Mouse (Mus musculus): ENCODE results near the gene Txndc9. TPM values are rescaled to one million over a fixed set of nuclear protein-coding genes. Genes with fewer than 3 reads are reported as not detected.
A peak's percentile ranks its signal among the peaks of the same experiment; 100 is the strongest.

Gene Txndc9
- polyA plus RNA-seq, 1 experiment from 2014 or later: 153 TPM

GRCm38 (mm10) chr1:37958516-37958915 lies 39.2 kb downstream of the Txndc9 start:
- H3K4me3 ChIP-seq (replicated peaks; ENCODE audit: low read depth, low read length): no peak overlapping the region
- no peak overlapping the region for H3K4me2 ChIP-seq (ENCODE audit: low read length)
- ATAC-seq (ENCODE audit: low FRiP score, low TSS enrichment): no peak
- H3K9me3 ChIP-seq (ENCODE audit: control insufficient read depth, low read length): no peaks in the 10 kb centered on the region
- no peak overlapping the region for H3K9ac ChIP-seq (replicated peaks; ENCODE audit: low read length)
- no peak overlapping the region for H3K27ac ChIP-seq (replicated peaks; ENCODE audit: low read depth, low read length)
- WGBS: 75% methylated on average over 2 of the region's 2 CpGs
- H3K27me3 ChIP-seq (ENCODE audit: control insufficient read depth, insufficient read depth, low read length): no peaks in the 10 kb centered on the region
- no peaks in the 10 kb centered on the region for H3K36me3 ChIP-seq (ENCODE audit: control insufficient read depth, insufficient read depth, low read length)
- no peaks in the 10 kb centered on the region for H3K4me1 ChIP-seq (ENCODE audit: control insufficient read depth, insufficient read depth, low read length)
- DNase-seq: no peak

GRCm38 (mm10) chr1:37957659-37958058 lies 40.0 kb downstream of the Txndc9 start, which contains the start of gene Lyg1:
Lyg1 (minus strand) TSS chr1:37957759.
- no peaks in the 10 kb centered on the region for H3K4me1 ChIP-seq (ENCODE audit: control insufficient read depth, insufficient read depth, low read length)
- H3K27me3 ChIP-seq (ENCODE audit: control insufficient read depth, insufficient read depth, low read length): no peaks in the 10 kb centered on the region
- no peak within 1 kb of the TSS for H3K9ac ChIP-seq (replicated peaks; ENCODE audit: low read length)
- H3K4me2 ChIP-seq (ENCODE audit: low read length): no peak within 1 kb of the TSS
- no peak within 1 kb of the TSS for H3K4me3 ChIP-seq (replicated peaks; ENCODE audit: low read depth, low read length)
- H3K36me3 ChIP-seq (ENCODE audit: control insufficient read depth, insufficient read depth, low read length): no peaks in the 10 kb centered on the region
- ATAC-seq (ENCODE audit: low FRiP score, low TSS enrichment): no peak
- H3K9me3 ChIP-seq (ENCODE audit: control insufficient read depth, low read length): no peaks in the 10 kb centered on the region
- no peak for DNase-seq
- no peak within 1 kb of the TSS for H3K27ac ChIP-seq (replicated peaks; ENCODE audit: low read depth, low read length)
- WGBS: 95% methylated on average over 5 of the region's 5 CpGs

GRCm38 (mm10) chr1:37956690-37957431 lies 40.8 kb downstream of the Txndc9 start:
- Histone ChIP-seq H3K4me3 (replicated peaks; ENCODE audit: low read depth, low read length) (no peak overlapping the region), H3K4me1 (ENCODE audit: control insufficient read depth, insufficient read depth, low read length) (no peaks in the 10 kb centered on the region), H3K27ac (replicated peaks; ENCODE audit: low read depth, low read length) (no peak overlapping the region), H3K27me3 (ENCODE audit: control insufficient read depth, insufficient read depth, low read length) (no peaks in the 10 kb centered on the region), H3K36me3 (ENCODE audit: control insufficient read depth, insufficient read depth, low read length) (no peaks in the 10 kb centered on the region), H3K9ac (replicated peaks; ENCODE audit: low read length) (no peak overlapping the region), H3K4me2 (ENCODE audit: low read length) (no peak overlapping the region), H3K9me3 (ENCODE audit: control insufficient read depth, low read length) (no peaks in the 10 kb centered on the region)
- WGBS: 40% methylated on average over 3 of the region's 3 CpGs
- no peak; the same call in 1 of the 2 replicates for ATAC-seq (ENCODE audit: low FRiP score, low TSS enrichment)
- peak; percentile 67 for DNase-seq

GRCm38 (mm10) chr1:37955251-37955650 lies 42.4 kb downstream of the Txndc9 start:
- no peak overlapping the region for H3K4me2 ChIP-seq (ENCODE audit: low read length)
- H3K9me3 ChIP-seq (ENCODE audit: control insufficient read depth, low read length): no peaks in the 10 kb centered on the region
- no peak overlapping the region for H3K4me3 ChIP-seq (replicated peaks; ENCODE audit: low read depth, low read length)
- WGBS: 95% methylated on average over 2 of the region's 2 CpGs
- H3K27me3 ChIP-seq (ENCODE audit: control insufficient read depth, insufficient read depth, low read length): no peaks in the 10 kb centered on the region
- H3K9ac ChIP-seq (replicated peaks; ENCODE audit: low read length): no peak overlapping the region
- H3K27ac ChIP-seq (replicated peaks; ENCODE audit: low read depth, low read length): no peak overlapping the region
- DNase-seq: no peak
- no peaks in the 10 kb centered on the region for H3K4me1 ChIP-seq (ENCODE audit: control insufficient read depth, insufficient read depth, low read length)
- H3K36me3 ChIP-seq (ENCODE audit: control insufficient read depth, insufficient read depth, low read length): no peaks in the 10 kb centered on the region
- ATAC-seq (ENCODE audit: low FRiP score, low TSS enrichment): no peak

- Histone ChIP-seq H3K27me3 (ENCODE audit: control insufficient read depth, insufficient read depth, low read length) (no peaks in the 10 kb centered on the region), H3K4me2 (ENCODE audit: low read length) (no peak overlapping the region), H3K9me3 (ENCODE audit: control insufficient read depth, low read length) (no peaks in the 10 kb centered on the region), H3K36me3 (ENCODE audit: control insufficient read depth, insufficient read depth, low read length) (no peaks in the 10 kb centered on the region), H3K9ac (replicated peaks; ENCODE audit: low read length) (no peak overlapping the region), H3K27ac (replicated peaks; ENCODE audit: low read depth, low read length) (no peak overlapping the region), H3K4me3 (replicated peaks; ENCODE audit: low read depth, low read length) (no peak overlapping the region), H3K4me1 (ENCODE audit: control insufficient read depth, insufficient read depth, low read length) (no peaks in the 10 kb centered on the region)
- 90% methylated on average over 7 of the region's 7 CpGs for WGBS
- no peak for ATAC-seq (ENCODE audit: low FRiP score, low TSS enrichment)
- DNase-seq: no peak
Observed at GRCm38 (mm10) chr1:37954786-37955185, 42.9 kb downstream of the Txndc9 start.

- Histone ChIP-seq H3K9me3 (ENCODE audit: control insufficient read depth, low read length) (no peaks in the 10 kb centered on the region), H3K27ac (replicated peaks; ENCODE audit: low read depth, low read length) (no peak overlapping the region), H3K36me3 (ENCODE audit: control insufficient read depth, insufficient read depth, low read length) (no peaks in the 10 kb centered on the region), H3K4me2 (ENCODE audit: low read length) (no peak overlapping the region), H3K27me3 (ENCODE audit: control insufficient read depth, insufficient read depth, low read length) (no peaks in the 10 kb centered on the region), H3K4me3 (replicated peaks; ENCODE audit: low read depth, low read length) (no peak overlapping the region), H3K9ac (replicated peaks; ENCODE audit: low read length) (no peak overlapping the region), H3K4me1 (ENCODE audit: control insufficient read depth, insufficient read depth, low read length) (no peaks in the 10 kb centered on the region)
- DNase-seq (no peak), ATAC-seq (ENCODE audit: low FRiP score, low TSS enrichment) (no peak)
- 66% methylated on average over 2 of the region's 2 CpGs for WGBS
Observed at GRCm38 (mm10) chr1:37948906-37949305, 48.8 kb downstream of the Txndc9 start.

Other genes with a start within 250 kb of the Txndc9 start
- 20.8 and 23.3 TPM in 2 replicates for gene Tsga10, start 131.5 kb downstream of the Txndc9 start, polyA plus RNA-seq (2014; fragmentation: Nextera tagmentation; extraction: Ambion mirVana)
- 6.8 and 9.1 TPM in 2 replicates for gene Lipt1, start 126.2 kb downstream of the Txndc9 start, polyA plus RNA-seq (2014; fragmentation: Nextera tagmentation; extraction: Ambion mirVana)
- 13.7 and 14.7 TPM in 2 replicates for gene Mitd1, start 107.5 kb downstream of the Txndc9 start, polyA plus RNA-seq (2014; fragmentation: Nextera tagmentation; extraction: Ambion mirVana)
- 275 and 310 TPM in 2 replicates for gene Mrpl30, start 107.4 kb downstream of the Txndc9 start, polyA plus RNA-seq (2014; fragmentation: Nextera tagmentation; extraction: Ambion mirVana)
- gene Lyg2, start 81.4 kb downstream of the Txndc9 start, polyA plus RNA-seq (2014; fragmentation: Nextera tagmentation; extraction: Ambion mirVana): not detected in 2 replicates
- not detected in 2 replicates for gene Lyg1, start 40.1 kb downstream of the Txndc9 start, polyA plus RNA-seq (2014; fragmentation: Nextera tagmentation; extraction: Ambion mirVana)
- 20.7 and 23.9 TPM in 2 replicates for gene Eif5b, start 117 bp upstream of the Txndc9 start, polyA plus RNA-seq (2014; fragmentation: Nextera tagmentation; extraction: Ambion mirVana)
- gene Rev1, start 131.9 kb upstream of the Txndc9 start, polyA plus RNA-seq (2014; fragmentation: Nextera tagmentation; extraction: Ambion mirVana): 34.7 and 35.8 TPM in 2 replicates